Mouse (Mus musculus) adipocyte (in vitro differentiated cells): ENCODE measurements around the gene Olfr1272.
"Not testable (repeated sequence)": the region's sequence is repeated elsewhere in the genome, so short reads cannot be mapped to it uniquely, and the experiment has no call there.

ENCODE experiments used
- DNase-seq: peaks from one replicate; pipeline ENCODE4 v3.0.0-alpha.2; 2016; ENCODE audit warnings: low spot score

The Olfr1272 gene

DNA sequence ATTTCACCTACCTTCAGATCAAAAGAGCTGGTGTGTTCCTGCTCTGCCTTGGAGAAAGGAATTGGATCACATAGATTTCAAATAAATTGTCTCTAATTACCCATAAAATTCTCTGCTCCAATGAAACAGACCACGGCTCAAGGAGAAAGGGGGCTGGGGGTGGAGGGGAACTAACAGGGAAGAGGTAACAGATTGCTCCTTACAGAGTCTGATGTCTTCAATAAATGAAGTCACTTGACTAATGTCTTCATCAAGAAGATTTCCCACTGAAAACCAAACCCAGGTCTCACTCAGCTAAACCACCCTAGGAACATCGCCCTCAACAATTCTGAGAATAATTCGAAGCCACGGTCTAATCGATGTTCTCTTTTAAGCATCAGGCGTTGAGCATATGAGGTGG lies at the start of gene Olfr1272:
Gene Olfr1272, minus strand, starts transcription at position 101 of the 400 bp plus-strand sequence.
- DNase-seq: no peak

DNA sequence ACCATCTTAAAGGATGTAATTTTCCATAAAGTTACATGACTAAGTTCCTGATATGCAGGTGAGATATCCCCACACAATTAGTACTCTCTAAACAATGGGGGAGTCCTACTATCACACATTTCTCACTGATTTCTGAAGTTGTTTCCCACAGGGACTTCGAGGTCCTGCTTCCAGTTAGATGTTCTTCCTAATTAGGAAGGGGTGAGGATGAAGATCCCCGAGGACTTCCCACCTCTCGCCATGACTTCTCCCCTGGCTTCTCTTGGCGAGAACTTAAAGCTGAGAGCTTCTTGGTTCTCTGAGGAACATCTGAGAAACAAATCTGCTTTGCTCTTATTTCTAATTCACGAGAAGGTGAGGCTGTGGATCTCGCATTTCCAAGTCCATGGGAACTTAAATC lies 29.3 kb upstream of the Olfr1272 start, which contains the start of gene Gm13769:
Gene Gm13769, plus strand, starts transcription at position 301 of the 400 bp plus-strand sequence.
- not testable (repeated sequence) for DNase-seq

DNA sequence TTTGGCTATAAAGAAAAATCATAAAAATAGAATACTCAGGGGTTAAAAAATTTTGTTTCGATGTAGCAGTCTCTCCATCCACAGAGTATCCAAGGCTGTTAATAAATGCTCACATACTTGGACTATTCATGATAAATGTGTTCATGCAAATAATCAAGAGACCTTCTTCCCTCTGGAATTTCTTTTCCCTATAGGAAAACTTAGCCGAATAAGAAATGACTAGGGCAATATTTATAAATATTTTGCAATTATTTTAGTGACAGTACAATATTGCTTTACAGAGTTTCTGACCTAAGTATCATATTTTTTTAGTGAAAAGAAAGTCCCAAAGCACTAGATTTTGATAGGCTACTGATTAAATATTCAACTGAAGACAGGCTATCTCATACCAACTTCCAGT lies 21.7 kb downstream of the Olfr1272 start, which contains the start of gene Olfr1271:
Gene Olfr1271, minus strand, starts transcription at position 101 of the 400 bp plus-strand sequence.
- no peak for DNase-seq

DNA sequence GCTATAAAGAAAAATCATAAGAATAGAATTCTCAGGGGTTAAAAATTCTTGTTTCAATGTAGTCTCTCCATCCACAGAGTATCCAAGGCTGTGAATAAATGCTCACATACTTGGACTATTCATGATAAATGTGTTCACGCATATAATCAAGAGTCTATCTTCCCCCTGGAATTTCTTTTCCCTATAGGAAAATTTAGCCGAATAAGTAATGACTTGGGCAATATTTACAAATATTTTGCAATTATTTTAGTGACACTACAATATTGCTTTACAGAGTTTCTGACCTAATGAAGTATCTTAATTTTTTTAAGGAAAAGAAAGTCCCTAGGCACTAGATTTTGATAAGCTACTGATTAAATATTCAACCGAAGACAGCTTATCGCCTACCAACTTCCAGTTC lies 35.1 kb downstream of the Olfr1272 start, which contains the start of gene Olfr142:
Gene Olfr142, minus strand, starts transcription at position 101 of the 400 bp plus-strand sequence.
- no peak for DNase-seq
